Mouse (Mus musculus): ENCODE measurements around the gene Ankrd44. TPM values are rescaled to one million over a fixed set of nuclear protein-coding genes. Genes with fewer than 3 reads are reported as not detected.
A peak's percentile ranks its signal among the peaks of the same experiment; 100 is the strongest.

Gene Ankrd44
- polyA plus RNA-seq, 1 experiment from 2014 or later = 28.9 TPM

DNA sequence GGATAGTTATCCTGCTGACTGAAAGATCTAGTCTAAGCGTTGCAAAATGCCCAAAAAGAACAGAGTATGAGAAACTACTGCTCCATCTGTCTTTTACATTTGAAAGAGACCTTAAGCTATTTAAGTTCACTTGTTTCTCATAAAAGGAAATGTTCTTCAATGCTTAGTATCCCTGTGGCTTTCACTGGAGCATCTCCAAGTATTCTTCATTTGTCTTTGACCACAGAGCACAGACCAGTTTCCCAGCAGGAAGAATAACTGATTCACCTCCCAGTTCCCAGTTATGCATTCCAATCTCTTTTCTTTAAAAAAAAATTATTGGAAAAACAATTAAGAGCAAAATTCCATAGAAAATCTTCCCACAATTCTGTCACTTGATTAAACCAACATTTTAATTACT, 297.1 kb downstream of the Ankrd44 start:
- no peaks in the 10 kb centered on the region for H3K4me1 ChIP-seq (ENCODE audit: control insufficient read depth, insufficient read depth, low read length)
- H3K36me3 ChIP-seq (ENCODE audit: control insufficient read depth, insufficient read depth, low read length) = no peaks in the 10 kb centered on the region
- no peaks in the 10 kb centered on the region for H3K9me3 ChIP-seq (ENCODE audit: control insufficient read depth, low read length)
- ATAC-seq (ENCODE audit: low read depth) (no peak), DNase-seq (ENCODE audit: low spot score) (no peak)
- 54% methylated on average over 1 of the region's 1 CpGs for WGBS
- no peak overlapping the region for H3K4me2 ChIP-seq (ENCODE audit: low read depth, low read length)
- H3K27ac ChIP-seq (replicated peaks; ENCODE audit: low read depth, low read length) = no peak overlapping the region
- no peaks in the 10 kb centered on the region for H3K27me3 ChIP-seq (replicated peaks; ENCODE audit: control insufficient read depth, insufficient read depth, low read length)
- no peak overlapping the region for H3K9ac ChIP-seq (ENCODE audit: low read depth, low read length)
- H3K4me3 ChIP-seq (ENCODE audit: low read depth, low read length) = no peak overlapping the region

DNA sequence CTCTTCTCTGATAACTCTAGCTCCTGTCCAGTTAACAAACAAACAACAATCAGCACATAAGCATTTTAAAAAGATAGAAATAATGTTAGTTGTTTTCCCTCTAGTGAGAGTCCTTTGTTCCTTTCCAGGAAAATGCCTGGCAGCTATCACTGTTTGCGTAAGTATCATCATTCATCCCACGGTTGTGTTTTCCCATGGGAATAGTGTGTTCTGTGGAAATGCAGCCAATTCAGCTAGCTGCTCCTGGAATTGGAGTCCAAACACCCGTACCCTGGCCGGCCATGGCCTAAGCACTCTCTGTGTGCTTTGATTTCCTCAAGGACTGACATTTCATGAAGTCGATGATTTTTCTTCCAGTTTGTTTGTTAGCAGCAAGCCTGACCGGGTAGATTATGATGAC, 311.2 kb downstream of the Ankrd44 start:
- no peak for DNase-seq (ENCODE audit: low spot score)
- Histone ChIP-seq H3K4me3 (ENCODE audit: low read depth, low read length) (no peak overlapping the region), H3K36me3 (ENCODE audit: control insufficient read depth, insufficient read depth, low read length) (no peaks in the 10 kb centered on the region), H3K27me3 (replicated peaks; ENCODE audit: control insufficient read depth, insufficient read depth, low read length) (no peaks in the 10 kb centered on the region), H3K4me1 (ENCODE audit: control insufficient read depth, insufficient read depth, low read length) (no peaks in the 10 kb centered on the region), H3K4me2 (ENCODE audit: low read depth, low read length) (no peak overlapping the region), H3K27ac (replicated peaks; ENCODE audit: low read depth, low read length) (no peak overlapping the region), H3K9me3 (ENCODE audit: control insufficient read depth, low read length) (no peaks in the 10 kb centered on the region), H3K9ac (ENCODE audit: low read depth, low read length) (no peak overlapping the region)
- WGBS = 85% methylated on average over 6 of the region's 6 CpGs
- ATAC-seq (ENCODE audit: low read depth) = no peak

DNA sequence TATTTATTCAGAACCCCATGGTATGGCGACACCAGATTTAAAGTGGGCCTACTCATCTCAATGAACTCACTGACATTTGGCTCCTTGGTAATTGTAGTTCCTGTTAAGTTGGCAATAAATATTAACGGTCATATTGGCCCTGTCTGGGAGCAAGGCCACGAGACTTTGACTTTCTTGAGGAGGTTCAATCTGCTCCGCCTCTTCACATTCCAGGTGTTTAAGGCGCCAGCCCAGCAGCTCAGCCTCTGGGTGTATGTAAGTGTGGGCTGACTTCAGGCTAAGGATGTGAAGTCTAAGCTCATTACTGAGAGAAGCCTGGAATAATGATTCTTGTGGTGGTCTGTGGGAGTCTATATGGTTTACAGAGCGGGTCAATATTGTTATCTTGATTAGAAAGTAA, 313.8 kb downstream of the Ankrd44 start:
- DNase-seq (ENCODE audit: low spot score) (no peak), ATAC-seq (ENCODE audit: low read depth) (no peak)
- Histone ChIP-seq H3K4me1 (ENCODE audit: control insufficient read depth, insufficient read depth, low read length) (no peaks in the 10 kb centered on the region), H3K4me2 (ENCODE audit: low read depth, low read length) (no peak overlapping the region), H3K9ac (ENCODE audit: low read depth, low read length) (no peak overlapping the region), H3K36me3 (ENCODE audit: control insufficient read depth, insufficient read depth, low read length) (no peaks in the 10 kb centered on the region), H3K27me3 (replicated peaks; ENCODE audit: control insufficient read depth, insufficient read depth, low read length) (no peaks in the 10 kb centered on the region), H3K27ac (replicated peaks; ENCODE audit: low read depth, low read length) (no peak overlapping the region), H3K9me3 (ENCODE audit: control insufficient read depth, low read length) (no peaks in the 10 kb centered on the region), H3K4me3 (ENCODE audit: low read depth, low read length) (no peak overlapping the region)
- 70% methylated on average over 6 of the region's 6 CpGs for WGBS

DNA sequence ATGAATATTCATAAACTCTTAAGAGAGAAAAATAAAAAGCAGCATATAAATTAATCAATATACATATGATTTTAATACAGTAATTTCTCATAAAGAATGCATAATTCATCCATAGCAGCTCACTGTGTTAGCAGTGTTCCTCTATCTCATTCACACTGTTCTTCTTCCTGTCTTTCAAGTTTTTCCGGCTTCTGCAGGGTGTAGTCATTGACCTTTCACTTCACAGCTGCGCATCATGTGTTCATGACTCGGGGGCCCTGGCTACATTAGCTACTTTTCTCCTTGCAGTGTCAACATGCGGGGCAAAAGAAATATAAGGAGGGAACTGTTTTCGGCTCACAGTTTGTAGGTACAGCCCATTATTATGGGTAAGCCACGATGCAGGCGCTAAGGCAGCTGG, 314.3 kb downstream of the Ankrd44 start:
- Histone ChIP-seq H3K27ac (replicated peaks; ENCODE audit: low read depth, low read length) (no peak overlapping the region), H3K4me3 (ENCODE audit: low read depth, low read length) (no peak overlapping the region), H3K4me2 (ENCODE audit: low read depth, low read length) (no peak overlapping the region), H3K4me1 (ENCODE audit: control insufficient read depth, insufficient read depth, low read length) (no peaks in the 10 kb centered on the region), H3K9me3 (ENCODE audit: control insufficient read depth, low read length) (no peaks in the 10 kb centered on the region), H3K9ac (ENCODE audit: low read depth, low read length) (no peak overlapping the region), H3K27me3 (replicated peaks; ENCODE audit: control insufficient read depth, insufficient read depth, low read length) (no peaks in the 10 kb centered on the region), H3K36me3 (ENCODE audit: control insufficient read depth, insufficient read depth, low read length) (no peaks in the 10 kb centered on the region)
- ATAC-seq (ENCODE audit: low read depth) (no peak), DNase-seq (ENCODE audit: low spot score) (peak; percentile 50)
- WGBS = 51% methylated on average over 7 of the region's 7 CpGs

DNA sequence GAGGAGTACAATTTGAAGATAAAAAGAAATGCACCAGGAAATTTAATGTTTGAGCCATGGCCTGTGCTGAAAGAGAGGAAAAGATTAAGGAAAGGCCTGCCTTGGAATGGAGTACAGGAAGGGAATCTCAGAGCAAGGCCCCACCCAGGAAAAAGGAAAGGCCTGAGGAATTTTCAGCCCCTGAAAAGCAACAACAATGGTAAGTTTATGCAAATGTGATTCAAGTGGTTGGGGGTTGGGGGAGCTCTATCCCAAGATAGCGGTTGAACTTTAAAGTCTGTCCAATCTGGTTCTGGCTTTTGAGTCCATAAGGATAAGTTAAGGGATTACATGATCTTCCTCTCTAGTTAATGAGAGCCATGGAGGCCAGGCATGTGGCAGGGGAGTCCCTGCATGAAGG, 319.3 kb downstream of the Ankrd44 start:
- Histone ChIP-seq H3K4me3 (ENCODE audit: low read depth, low read length) (no peak overlapping the region), H3K4me1 (ENCODE audit: control insufficient read depth, insufficient read depth, low read length) (no peaks in the 10 kb centered on the region), H3K27ac (replicated peaks; ENCODE audit: low read depth, low read length) (no peak overlapping the region), H3K36me3 (ENCODE audit: control insufficient read depth, insufficient read depth, low read length) (no peaks in the 10 kb centered on the region), H3K9me3 (ENCODE audit: control insufficient read depth, low read length) (no peaks in the 10 kb centered on the region), H3K9ac (ENCODE audit: low read depth, low read length) (no peak overlapping the region), H3K27me3 (replicated peaks; ENCODE audit: control insufficient read depth, insufficient read depth, low read length) (no peaks in the 10 kb centered on the region), H3K4me2 (ENCODE audit: low read depth, low read length) (no peak overlapping the region)
- WGBS = 88% methylated on average over 1 of the region's 1 CpGs
- ATAC-seq (ENCODE audit: low read depth) (no peak), DNase-seq (ENCODE audit: low spot score) (no peak)

DNA sequence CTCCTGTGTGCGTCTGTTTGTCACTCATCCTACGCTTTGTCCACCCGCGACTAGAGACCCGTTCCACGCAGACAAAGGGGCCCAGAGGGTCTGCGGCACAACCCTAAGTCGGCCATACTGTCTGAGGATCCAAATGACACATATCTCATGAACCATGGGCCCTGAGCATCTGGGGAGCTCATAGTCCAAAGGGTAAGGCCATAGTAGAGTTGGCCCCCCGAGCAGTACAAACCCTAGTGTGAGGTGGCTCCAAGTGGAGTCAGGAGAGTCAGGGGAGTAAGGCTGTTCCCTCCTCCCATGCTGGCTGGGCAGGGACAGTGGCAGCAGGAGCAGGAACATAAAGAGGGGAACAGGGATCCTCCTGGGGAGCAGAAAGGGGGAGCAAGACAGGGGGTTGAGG, 324.5 kb downstream of the Ankrd44 start:
- DNase-seq (ENCODE audit: low spot score) = no peak
- WGBS = 88% methylated on average over 9 of the region's 9 CpGs
- no peak overlapping the region for H3K4me3 ChIP-seq (ENCODE audit: low read depth, low read length)

DNA sequence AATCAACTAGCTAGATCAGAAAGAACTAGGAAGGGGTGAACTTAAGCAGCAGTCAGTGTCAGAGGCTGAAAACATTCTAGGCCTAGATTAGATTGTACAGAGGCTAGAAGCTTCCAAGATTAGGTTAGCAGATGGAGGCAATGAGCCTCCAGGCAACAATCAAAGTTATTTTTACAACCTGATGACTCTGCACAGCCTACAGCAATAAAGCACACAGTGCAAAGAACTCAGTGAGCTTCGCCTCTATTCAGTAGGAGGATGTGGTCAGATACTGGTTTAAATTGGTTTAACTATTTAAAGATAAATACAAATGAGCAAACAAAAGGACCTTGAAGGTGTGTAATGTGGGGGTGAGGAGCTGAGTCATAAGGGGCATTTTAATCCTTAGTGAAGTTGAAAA, 325.9 kb downstream of the Ankrd44 start:
- Histone ChIP-seq H3K27ac (replicated peaks; ENCODE audit: low read depth, low read length) (no peak overlapping the region), H3K36me3 (ENCODE audit: control insufficient read depth, insufficient read depth, low read length) (no peaks in the 10 kb centered on the region), H3K9ac (ENCODE audit: low read depth, low read length) (no peak overlapping the region), H3K4me1 (ENCODE audit: control insufficient read depth, insufficient read depth, low read length) (no peaks in the 10 kb centered on the region), H3K4me2 (ENCODE audit: low read depth, low read length) (no peak overlapping the region), H3K27me3 (replicated peaks; ENCODE audit: control insufficient read depth, insufficient read depth, low read length) (no peaks in the 10 kb centered on the region), H3K4me3 (ENCODE audit: low read depth, low read length) (no peak overlapping the region), H3K9me3 (ENCODE audit: control insufficient read depth, low read length) (peaks cover 5% of the 10 kb centered on the region; the same call in 1 of the 2 replicates)
- WGBS = 84% methylated on average over 1 of the region's 1 CpGs
- DNase-seq (ENCODE audit: low spot score) (no peak), ATAC-seq (ENCODE audit: low read depth) (no peak)

More for the DNA sequence above, 324.5 kb downstream of the Ankrd44 start:
- Histone ChIP-seq H3K27me3 (replicated peaks; ENCODE audit: control insufficient read depth, insufficient read depth, low read length) (no peaks in the 10 kb centered on the region), H3K9me3 (ENCODE audit: control insufficient read depth, low read length) (peaks cover 5% of the 10 kb centered on the region; the same call in 1 of the 2 replicates), H3K27ac (replicated peaks; ENCODE audit: low read depth, low read length) (no peak overlapping the region), H3K9ac (ENCODE audit: low read depth, low read length) (no peak overlapping the region), H3K4me2 (ENCODE audit: low read depth, low read length) (no peak overlapping the region), H3K36me3 (ENCODE audit: control insufficient read depth, insufficient read depth, low read length) (no peaks in the 10 kb centered on the region), H3K4me1 (ENCODE audit: control insufficient read depth, insufficient read depth, low read length) (no peaks in the 10 kb centered on the region)
- no peak for ATAC-seq (ENCODE audit: low read depth)

DNA sequence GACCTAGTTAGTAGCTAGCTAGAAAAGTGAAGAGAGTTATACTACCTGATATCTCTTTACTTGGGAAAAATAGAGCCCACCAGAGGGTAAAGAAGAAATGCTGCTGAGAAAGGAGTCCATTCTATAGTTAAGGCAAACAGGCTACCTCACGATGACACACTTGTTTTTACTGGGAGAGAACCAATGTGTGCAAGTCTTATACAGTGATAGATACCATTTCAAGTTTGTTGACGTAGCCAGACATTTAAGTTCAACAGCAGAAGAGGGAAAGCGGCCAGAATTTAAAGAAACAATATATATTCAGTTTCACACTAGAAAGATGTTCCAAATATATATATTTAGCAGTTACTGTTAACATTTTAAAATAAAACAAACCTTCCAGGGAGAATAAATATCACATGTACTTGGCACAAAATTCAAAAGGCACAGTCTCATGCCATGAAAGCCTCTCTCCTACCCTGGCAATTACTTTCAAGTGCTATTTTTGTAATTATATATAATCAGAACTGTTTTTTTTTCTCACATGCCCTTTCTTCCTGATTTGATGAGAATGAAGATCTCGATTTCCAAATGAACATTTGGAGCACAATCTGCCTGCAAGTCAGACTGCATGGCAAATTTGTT, 328.5 kb downstream of the Ankrd44 start:
- ATAC-seq (ENCODE audit: low read depth) = no peak

DNA sequence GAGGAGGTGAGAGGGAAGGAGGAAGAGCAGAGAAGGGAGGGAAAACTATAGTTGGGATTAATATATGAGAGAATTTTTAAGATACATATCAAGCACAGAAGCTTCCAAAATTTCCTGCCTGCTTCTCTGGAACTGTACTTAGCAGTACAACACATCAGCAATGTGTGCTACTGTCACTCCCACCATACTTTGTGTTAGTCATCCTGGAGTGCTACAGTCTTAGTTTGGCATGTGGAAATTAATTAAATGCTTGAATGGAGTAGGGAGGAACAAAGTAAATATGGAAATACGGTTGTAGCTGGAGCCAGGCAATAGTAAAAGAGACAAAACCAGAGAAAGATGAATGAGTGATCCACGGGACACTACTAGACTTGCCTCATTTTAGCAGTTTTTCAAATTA, 330.0 kb downstream of the Ankrd44 start:
- DNase-seq (ENCODE audit: low spot score) (no peak), ATAC-seq (ENCODE audit: low read depth) (no peak)
- no peak overlapping the region for H3K9ac ChIP-seq (ENCODE audit: low read depth, low read length)
- H3K27ac ChIP-seq (replicated peaks; ENCODE audit: low read depth, low read length) = no peak overlapping the region
- H3K4me2 ChIP-seq (ENCODE audit: low read depth, low read length) = no peak overlapping the region
- H3K27me3 ChIP-seq (replicated peaks; ENCODE audit: control insufficient read depth, insufficient read depth, low read length) = no peaks in the 10 kb centered on the region
- WGBS = 77% methylated on average over 2 of the region's 2 CpGs
- H3K4me3 ChIP-seq (ENCODE audit: low read depth, low read length) = no peak overlapping the region
- H3K9me3 ChIP-seq (ENCODE audit: control insufficient read depth, low read length) = peaks cover 5% of the 10 kb centered on the region; the same call in 1 of the 2 replicates
- H3K36me3 ChIP-seq (ENCODE audit: control insufficient read depth, insufficient read depth, low read length) = no peaks in the 10 kb centered on the region
- H3K4me1 ChIP-seq (ENCODE audit: control insufficient read depth, insufficient read depth, low read length) = no peaks in the 10 kb centered on the region

More for the DNA sequence above, 328.5 kb downstream of the Ankrd44 start:
- H3K4me1 ChIP-seq (ENCODE audit: control insufficient read depth, insufficient read depth, low read length) = no peaks in the 10 kb centered on the region
- no peaks in the 10 kb centered on the region for H3K27me3 ChIP-seq (replicated peaks; ENCODE audit: control insufficient read depth, insufficient read depth, low read length)
- 61% methylated on average over 4 of the region's 4 CpGs for WGBS
- H3K4me3 ChIP-seq (ENCODE audit: low read depth, low read length) = no peak overlapping the region
- no peaks in the 10 kb centered on the region for H3K36me3 ChIP-seq (ENCODE audit: control insufficient read depth, insufficient read depth, low read length)
- H3K9ac ChIP-seq (ENCODE audit: low read depth, low read length) = no peak overlapping the region
- no peak overlapping the region for H3K27ac ChIP-seq (replicated peaks; ENCODE audit: low read depth, low read length)
- peak; percentile 32 for DNase-seq (ENCODE audit: low spot score)
- no peak overlapping the region for H3K4me2 ChIP-seq (ENCODE audit: low read depth, low read length)
- peaks cover 5% of the 10 kb centered on the region; the same call in 1 of the 2 replicates for H3K9me3 ChIP-seq (ENCODE audit: control insufficient read depth, low read length)
